Mouse (Mus musculus) layer of hippocampus, postnatal 14 days (tissue): ENCODE data around the gene Edc3. TPM values are rescaled to one million over a fixed set of nuclear protein-coding genes. Genes with fewer than 3 reads are reported as not detected.

ENCODE experiments used
- DNase-seq, 2 experiments: peaks; one replicate each; pipeline ENCODE4 v3.0.0; 2021 to 2022; ENCODE audit warnings: low spot score in 2 of 2, mixed read lengths in 1 of 2
- long read RNA-seq, 2 experiments: library from polyadenylated mRNA; stranded (forward); transcript quantifications; one replicate each; pipeline ENCODE4 v2.0.0; 2021
- total RNA-seq, 2 experiments: library from RNA; stranded (reverse); gene quantifications; 2 replicates each; pipeline ENCODE4 v1.2.3; 2021

Gene Edc3
- total RNA-seq: 10 to 100 TPM; 12.8 to 14.2 TPM
- long read RNA-seq, experiment 1, full-length matches to known transcripts: 27 of 32 reads
- long read RNA-seq, experiment 1, partial matches to known transcripts: 3 of 32 reads
- long read RNA-seq, experiment 1, other reads (novel, unspliced or antisense): 2 of 32 reads
- long read RNA-seq, experiment 2, full-length matches to known transcripts: 24 of 33 reads
- long read RNA-seq, experiment 2, partial matches to known transcripts: 3 of 33 reads
- long read RNA-seq, experiment 2, other reads (novel, unspliced or antisense): 6 of 33 reads

- DNase-seq: peak; percentile 79 to 86
Observed at GRCm38 (mm10) chr9:57708068-57708719, at the start of gene Edc3. Edc3 (plus strand) TSS chr9:57708540.

GRCm38 (mm10) chr9:57658970-57659369 lies 49.4 kb upstream of the Edc3 start:
- DNase-seq: no peak

GRCm38 (mm10) chr9:57659774-57660173 lies 48.6 kb upstream of the Edc3 start:
- DNase-seq: peak; percentile 70 to 88

GRCm38 (mm10) chr9:57660501-57660900 lies 47.8 kb upstream of the Edc3 start:
- DNase-seq: no peak

- no peak for DNase-seq
Observed at GRCm38 (mm10) chr9:57661552-57661951, 46.8 kb upstream of the Edc3 start.

GRCm38 (mm10) chr9:57664616-57665015 lies 43.7 kb upstream of the Edc3 start:
- no peak for DNase-seq

- no peak for DNase-seq
Observed at GRCm38 (mm10) chr9:57666536-57666935, 41.8 kb upstream of the Edc3 start.

- no peak for DNase-seq
Observed at GRCm38 (mm10) chr9:57667136-57667535, 41.2 kb upstream of the Edc3 start.

- no peak for DNase-seq
Observed at GRCm38 (mm10) chr9:57667817-57668216, 40.5 kb upstream of the Edc3 start.

- DNase-seq: no peak
Observed at GRCm38 (mm10) chr9:57668277-57668676, 40.1 kb upstream of the Edc3 start.

- no peak for DNase-seq
Observed at GRCm38 (mm10) chr9:57669566-57669965, 38.8 kb upstream of the Edc3 start.

- DNase-seq: no peak
Observed at GRCm38 (mm10) chr9:57671037-57671436, 37.3 kb upstream of the Edc3 start.

GRCm38 (mm10) chr9:57671500-57671899 lies 36.8 kb upstream of the Edc3 start:
- no peak for DNase-seq

- no peak for DNase-seq
Observed at GRCm38 (mm10) chr9:57681411-57681810, 26.9 kb upstream of the Edc3 start.

GRCm38 (mm10) chr9:57683520-57683919 lies 24.8 kb upstream of the Edc3 start, which contains the start of gene Cyp1a2:
Cyp1a2 (minus strand) TSS chr9:57683703.
- DNase-seq: no peak

GRCm38 (mm10) chr9:57686011-57686410 lies 22.3 kb upstream of the Edc3 start:
- no peak for DNase-seq

- no peak for DNase-seq
Observed at GRCm38 (mm10) chr9:57687751-57688150, 20.6 kb upstream of the Edc3 start, which contains the start of gene Cyp1a1. Cyp1a1 (plus strand) TSS chr9:57687928.

GRCm38 (mm10) chr9:57688158-57688557 lies 20.2 kb upstream of the Edc3 start:
- no peak for DNase-seq

- no peak for DNase-seq
Observed at GRCm38 (mm10) chr9:57688606-57689005, 19.7 kb upstream of the Edc3 start.

- no peak for DNase-seq
Observed at GRCm38 (mm10) chr9:57694108-57694507, 14.2 kb upstream of the Edc3 start.

- DNase-seq: peak; percentile 79 to 86
Observed at GRCm38 (mm10) chr9:57696380-57697285, 11.7 kb upstream of the Edc3 start.

GRCm38 (mm10) chr9:57697380-57697779 lies 11.0 kb upstream of the Edc3 start:
- no peak for DNase-seq
